Mouse (Mus musculus): ENCODE measurements at regions not wholly inside any gene's neighbourhood (a gene's known extent, or its start where the extent isn't known, plus 50 kb on each side); places are given as distances from the start of the nearest gene placed in this dataset.

GRCm38 (mm10) chr10:9085441-9085840, 199.6 kb upstream of the Sash1 start:
- TF ChIP-seq FOSL1 (IDR thresholded peaks at IDR 0.05; ENCODE audit: insufficient read depth, low read length, poor library complexity, severe bottlenecking), result no peak
- no peak for TF ChIP-seq CTCF (IDR thresholded peaks at IDR 0.05; ENCODE audit: control insufficient read depth, insufficient read depth, insufficient read length)
- TF ChIP-seq CEBPB (IDR thresholded peaks at IDR 0.05; ENCODE audit: low read depth), result no peak
- TF ChIP-seq MAX (IDR thresholded peaks at IDR 0.05), result no peak
- TF ChIP-seq MYOG (IDR thresholded peaks at IDR 0.05; ENCODE audit: control insufficient read depth, extremely low read depth, insufficient read length), result no peak
- TF ChIP-seq USF1 (IDR thresholded peaks at IDR 0.05; ENCODE audit: low read depth), result no peak
- TF ChIP-seq MYOD1 (IDR thresholded peaks at IDR 0.05; ENCODE audit: control insufficient read depth, insufficient read length, low read depth), result no peak
- Histone ChIP-seq H3K79me2 (ENCODE audit: control insufficient read depth, insufficient read depth) (no peaks in the 10 kb centered on the region), H3K27me3 (ENCODE audit: control insufficient read depth, insufficient read depth, insufficient read length) (no peaks in the 10 kb centered on the region), H3ac (ENCODE audit: control insufficient read depth, insufficient read length, low read depth) (no peak overlapping the region), H3K36me3 (ENCODE audit: control insufficient read depth, insufficient read depth) (no peaks in the 10 kb centered on the region), H3K79me3 (ENCODE audit: low read depth) (no peaks in the 10 kb centered on the region), H3K4me3 (ENCODE audit: insufficient read depth, poor library complexity, severe bottlenecking) (no peak overlapping the region)

- H3K27me3 ChIP-seq (ENCODE audit: control insufficient read depth, insufficient read depth, insufficient read length), result no peaks in the 10 kb centered on the region
- no peaks in the 10 kb centered on the region for H3K79me2 ChIP-seq (ENCODE audit: control insufficient read depth, insufficient read depth)
- TF ChIP-seq MAX (IDR thresholded peaks at IDR 0.05) (no peak), CTCF (IDR thresholded peaks at IDR 0.05; ENCODE audit: control insufficient read depth, insufficient read depth, insufficient read length) (no peak), USF1 (IDR thresholded peaks at IDR 0.05; ENCODE audit: low read depth) (no peak), MYOD1 (IDR thresholded peaks at IDR 0.05; ENCODE audit: control insufficient read depth, insufficient read length, low read depth) (no peak), CEBPB (IDR thresholded peaks at IDR 0.05; ENCODE audit: low read depth) (no peak), FOSL1 (IDR thresholded peaks at IDR 0.05; ENCODE audit: insufficient read depth, low read length, poor library complexity, severe bottlenecking) (no peak), MYOG (IDR thresholded peaks at IDR 0.05; ENCODE audit: control insufficient read depth, extremely low read depth, insufficient read length) (no peak)
- H3K79me3 ChIP-seq (ENCODE audit: low read depth), result no peaks in the 10 kb centered on the region
- H3ac ChIP-seq (ENCODE audit: control insufficient read depth, insufficient read length, low read depth), result no peak overlapping the region
- no peak overlapping the region for H3K4me3 ChIP-seq (ENCODE audit: insufficient read depth, poor library complexity, severe bottlenecking)
- H3K36me3 ChIP-seq (ENCODE audit: control insufficient read depth, insufficient read depth), result no peaks in the 10 kb centered on the region
Measured at GRCm38 (mm10) chr10:9074916-9075315, 189.0 kb upstream of the Sash1 start.

- no peaks in the 10 kb centered on the region for H3K36me3 ChIP-seq (ENCODE audit: control insufficient read depth, insufficient read depth)
- no peaks in the 10 kb centered on the region for H3K79me2 ChIP-seq (ENCODE audit: control insufficient read depth, insufficient read depth)
- no peak overlapping the region for H3K4me3 ChIP-seq (ENCODE audit: insufficient read depth, poor library complexity, severe bottlenecking)
- TF ChIP-seq MYOD1 (IDR thresholded peaks at IDR 0.05; ENCODE audit: control insufficient read depth, insufficient read length, low read depth) (no peak), USF1 (IDR thresholded peaks at IDR 0.05; ENCODE audit: low read depth) (no peak), FOSL1 (IDR thresholded peaks at IDR 0.05; ENCODE audit: insufficient read depth, low read length, poor library complexity, severe bottlenecking) (no peak)
- no peak overlapping the region for H3ac ChIP-seq (ENCODE audit: control insufficient read depth, insufficient read length, low read depth)
- H3K27me3 ChIP-seq (ENCODE audit: control insufficient read depth, insufficient read depth, insufficient read length), result no peaks in the 10 kb centered on the region
- no peaks in the 10 kb centered on the region for H3K79me3 ChIP-seq (ENCODE audit: low read depth)
Measured at GRCm38 (mm10) chr10:9071630-9072029, 185.8 kb upstream of the Sash1 start.

GRCm38 (mm10) chr10:9069608-9070190, 183.8 kb upstream of the Sash1 start:
- H3K79me3 ChIP-seq (ENCODE audit: low read depth), result no peaks in the 10 kb centered on the region
- H3K36me3 ChIP-seq (ENCODE audit: control insufficient read depth, insufficient read depth), result no peaks in the 10 kb centered on the region
- H3K27me3 ChIP-seq (ENCODE audit: control insufficient read depth, insufficient read depth, insufficient read length), result no peaks in the 10 kb centered on the region
- no peak overlapping the region for H3K4me3 ChIP-seq (ENCODE audit: insufficient read depth, poor library complexity, severe bottlenecking)
- no peak overlapping the region for H3ac ChIP-seq (ENCODE audit: control insufficient read depth, insufficient read length, low read depth)
- H3K79me2 ChIP-seq (ENCODE audit: control insufficient read depth, insufficient read depth), result no peaks in the 10 kb centered on the region
- no peak for TF ChIP-seq CTCF (IDR thresholded peaks at IDR 0.05; ENCODE audit: control insufficient read depth, insufficient read depth, insufficient read length)
- TF ChIP-seq MYOD1 (IDR thresholded peaks at IDR 0.05; ENCODE audit: control insufficient read depth, insufficient read length, low read depth), result no peak
- no peak for TF ChIP-seq MAX (IDR thresholded peaks at IDR 0.05)
- TF ChIP-seq USF1 (IDR thresholded peaks at IDR 0.05; ENCODE audit: low read depth), result no peak
- TF ChIP-seq CEBPB (IDR thresholded peaks at IDR 0.05; ENCODE audit: low read depth), result no peak
- no peak for TF ChIP-seq FOSL1 (IDR thresholded peaks at IDR 0.05; ENCODE audit: insufficient read depth, low read length, poor library complexity, severe bottlenecking)
- no peak for TF ChIP-seq MYOG (IDR thresholded peaks at IDR 0.05; ENCODE audit: control insufficient read depth, extremely low read depth, insufficient read length)

GRCm38 (mm10) chr10:9066566-9066965, 180.7 kb upstream of the Sash1 start:
- Histone ChIP-seq H3K36me3 (ENCODE audit: control insufficient read depth, insufficient read depth) (no peaks in the 10 kb centered on the region), H3K79me3 (ENCODE audit: low read depth) (no peaks in the 10 kb centered on the region), H3K27me3 (ENCODE audit: control insufficient read depth, insufficient read depth, insufficient read length) (no peaks in the 10 kb centered on the region), H3ac (ENCODE audit: control insufficient read depth, insufficient read length, low read depth) (no peak overlapping the region), H3K4me3 (ENCODE audit: insufficient read depth, poor library complexity, severe bottlenecking) (no peak overlapping the region), H3K79me2 (ENCODE audit: control insufficient read depth, insufficient read depth) (no peaks in the 10 kb centered on the region)
- no peak for TF ChIP-seq MYOG (IDR thresholded peaks at IDR 0.05; ENCODE audit: control insufficient read depth, extremely low read depth, insufficient read length)
- TF ChIP-seq USF1 (IDR thresholded peaks at IDR 0.05; ENCODE audit: low read depth), result no peak
- no peak for TF ChIP-seq MYOD1 (IDR thresholded peaks at IDR 0.05; ENCODE audit: control insufficient read depth, insufficient read length, low read depth)
- TF ChIP-seq CTCF (IDR thresholded peaks at IDR 0.05; ENCODE audit: control insufficient read depth, insufficient read depth, insufficient read length), result no peak
- TF ChIP-seq CEBPB (IDR thresholded peaks at IDR 0.05; ENCODE audit: low read depth), result no peak
- no peak for TF ChIP-seq MAX (IDR thresholded peaks at IDR 0.05)
- no peak for TF ChIP-seq FOSL1 (IDR thresholded peaks at IDR 0.05; ENCODE audit: insufficient read depth, low read length, poor library complexity, severe bottlenecking)

- no peaks in the 10 kb centered on the region for H3K79me2 ChIP-seq (ENCODE audit: control insufficient read depth, insufficient read depth)
- no peaks in the 10 kb centered on the region for H3K36me3 ChIP-seq (ENCODE audit: control insufficient read depth, insufficient read depth)
- H3K27me3 ChIP-seq (ENCODE audit: control insufficient read depth, insufficient read depth, insufficient read length), result no peaks in the 10 kb centered on the region
- H3K4me3 ChIP-seq (ENCODE audit: insufficient read depth, poor library complexity, severe bottlenecking), result no peak overlapping the region
- TF ChIP-seq FOSL1 (IDR thresholded peaks at IDR 0.05; ENCODE audit: insufficient read depth, low read length, poor library complexity, severe bottlenecking), result no peak
- TF ChIP-seq MAX (IDR thresholded peaks at IDR 0.05), result no peak
- no peak for TF ChIP-seq CEBPB (IDR thresholded peaks at IDR 0.05; ENCODE audit: low read depth)
- no peak for TF ChIP-seq CTCF (IDR thresholded peaks at IDR 0.05; ENCODE audit: control insufficient read depth, insufficient read depth, insufficient read length)
- no peak for TF ChIP-seq MYOG (IDR thresholded peaks at IDR 0.05; ENCODE audit: control insufficient read depth, extremely low read depth, insufficient read length)
- TF ChIP-seq USF1 (IDR thresholded peaks at IDR 0.05; ENCODE audit: low read depth), result no peak
- TF ChIP-seq MYOD1 (IDR thresholded peaks at IDR 0.05; ENCODE audit: control insufficient read depth, insufficient read length, low read depth), result no peak
- H3K79me3 ChIP-seq (ENCODE audit: low read depth), result no peaks in the 10 kb centered on the region
- no peak overlapping the region for H3ac ChIP-seq (ENCODE audit: control insufficient read depth, insufficient read length, low read depth)
Measured at GRCm38 (mm10) chr10:9061979-9062378, 176.1 kb upstream of the Sash1 start.

Data from C2C12 (cell line).